Mouse (Mus musculus): Measurements from ENCODE around the gene Pnn.

GRCm38 (mm10) chr12:59064837-59065236 is 1.8 kb upstream of the Pnn start:
- no peak for TF ChIP-seq CTCF (IDR thresholded peaks at IDR 0.05; ENCODE audit: low read depth, low read length)
- no peak for TF ChIP-seq POLR2A (IDR thresholded peaks at IDR 0.05; ENCODE audit: insufficient read depth, low read length)
- TF ChIP-seq EP300 (IDR thresholded peaks at IDR 0.05; ENCODE audit: insufficient read depth, low read depth, low read length) = no peak

Measured in ES-Bruce4 (cell line).